Mouse (Mus musculus) intestine, embryonic 16.5 days (tissue): ENCODE measurements at regions not wholly inside any gene's neighbourhood (a gene's known extent, or its start where the extent isn't known, plus 50 kb on each side); places are given as distances from the start of the nearest gene placed in this dataset.

ENCODE experiments used
- ATAC-seq: fragments of 200-750 bp; cut with Nextera tagmentation; 2 replicates; pipeline ENCODE4 v1.8.0; 2017; ENCODE audit warnings: moderate TSS enrichment, moderate library complexity
- H3K27ac ChIP-seq: fragments of 300-500 bp; sonication (generic); 2 replicates; pipeline ENCODE4 v1.5.1; 2014; ENCODE audit warnings: mild to moderate bottlenecking, low read length
- H3K27me3 ChIP-seq: fragments of 300-500 bp; sonication (generic); replicated peaks from 2 replicates; pipeline ENCODE4 v1.6.1; 2014; ENCODE audit warnings: low read length, control low read depth, mixed read lengths; ENCODE audit not compliant: control insufficient read depth, insufficient read depth
- H3K36me3 ChIP-seq: fragments of 300-500 bp; sonication (generic); 2 replicates; pipeline ENCODE4 v1.6.1; 2014; ENCODE audit warnings: low read length, control low read depth; ENCODE audit not compliant: control insufficient read depth, insufficient read depth
- H3K4me1 ChIP-seq: fragments of 300-500 bp; sonication (generic); 2 replicates; pipeline ENCODE4 v1.6.1; 2014; ENCODE audit warnings: low read length, control low read depth, mixed read lengths; ENCODE audit not compliant: control insufficient read depth, insufficient read depth
- H3K4me2 ChIP-seq: fragments of 300-500 bp; sonication (generic); 2 replicates; pipeline ENCODE4 v1.6.1; 2014; ENCODE audit warnings: low read depth, low read length, control low read depth
- H3K4me3 ChIP-seq: fragments of 300-500 bp; sonication (generic); 2 replicates; pipeline ENCODE4 v1.5.1; 2014; ENCODE audit warnings: mild to moderate bottlenecking, low read length
- H3K9ac ChIP-seq: fragments of 300-500 bp; sonication (generic); 2 replicates; pipeline ENCODE4 v1.6.1; 2014; ENCODE audit warnings: low read depth, low read length
- H3K9me3 ChIP-seq: fragments of 300-500 bp; sonication (generic); 2 replicates; pipeline ENCODE4 v1.6.1; 2016; ENCODE audit warnings: low read length, control low read depth; ENCODE audit not compliant: control insufficient read depth
- WGBS: fragments of 180-500 bp; shearing (Covaris S2); extraction: QIAGEN DNeasy Blood & Tissue Kit; methylation state at CpG from one replicate; pipeline ENCODE4 v1.1.7; 2014; 5-methylcytosine and 5-hydroxymethylcytosine counted together

DNA sequence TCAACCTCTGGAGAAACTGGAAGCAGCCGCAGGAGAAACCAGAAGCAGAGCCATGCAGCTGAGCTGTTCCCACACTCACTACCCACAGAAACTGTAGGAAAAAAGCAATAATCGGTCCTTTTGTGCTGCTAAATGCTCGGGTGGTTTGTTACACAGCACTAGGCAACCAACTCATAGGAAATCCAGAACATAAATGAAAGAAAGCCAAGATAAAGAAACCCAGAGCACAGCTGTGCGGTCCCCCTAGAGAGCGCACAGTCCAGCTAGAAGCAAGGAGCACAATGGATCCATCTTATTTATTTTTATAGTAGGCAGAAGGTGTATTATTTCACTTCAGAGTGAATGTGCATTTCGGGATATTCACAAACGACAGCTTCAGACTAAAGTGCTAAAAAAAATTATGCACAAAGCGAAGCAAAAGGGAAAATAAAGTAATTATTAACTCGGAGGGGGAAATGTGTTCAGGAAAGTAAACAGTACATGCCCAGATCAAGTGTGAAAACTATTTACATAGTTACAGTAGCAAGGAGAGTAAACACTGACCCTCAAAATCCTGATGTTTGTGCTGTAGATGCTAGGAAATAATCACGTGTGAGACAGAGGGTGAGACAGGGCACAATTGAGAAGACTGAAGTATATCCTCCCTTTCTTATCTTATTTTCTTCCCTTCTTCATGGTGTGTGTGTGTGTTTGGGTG lies 204.4 kb upstream of the Noct start:
- 54% methylated on average over 10 of the region's 10 CpGs for WGBS
- Histone ChIP-seq H3K36me3 (no peaks in the 10 kb centered on the region), H3K9ac (no peak overlapping the region), H3K4me1 (no peaks in the 10 kb centered on the region), H3K27me3 (no peaks in the 10 kb centered on the region), H3K4me3 (no peak overlapping the region), H3K4me2 (no peak overlapping the region), H3K27ac (no peak overlapping the region), H3K9me3 (no peaks in the 10 kb centered on the region)
- ATAC-seq: peak; percentile 52

DNA sequence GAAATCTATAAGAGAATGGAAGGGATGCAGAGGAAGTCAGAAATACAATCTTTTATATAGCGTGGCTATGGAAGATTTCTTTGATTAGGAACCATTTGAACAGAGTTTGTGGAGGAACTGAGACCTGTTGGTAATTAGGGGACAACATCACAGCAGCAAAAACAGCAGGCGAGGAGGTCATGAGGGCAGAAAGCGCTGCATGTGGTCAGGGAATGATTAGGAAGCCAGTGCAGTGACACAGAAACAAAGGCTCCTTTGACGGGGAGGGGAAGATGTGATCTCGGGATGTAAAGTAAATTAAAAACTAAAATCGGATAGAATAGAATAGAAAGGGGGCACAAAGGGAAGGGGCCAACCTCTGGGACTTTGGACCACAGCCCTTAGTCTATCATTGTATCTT lies 199.6 kb upstream of the Noct start:
- Histone ChIP-seq H3K4me2 (no peak overlapping the region), H3K27me3 (no peaks in the 10 kb centered on the region), H3K4me3 (no peak overlapping the region), H3K9ac (no peak overlapping the region), H3K4me1 (no peaks in the 10 kb centered on the region), H3K9me3 (no peaks in the 10 kb centered on the region), H3K36me3 (no peaks in the 10 kb centered on the region), H3K27ac (no peak overlapping the region)
- 58% methylated on average over 6 of the region's 6 CpGs for WGBS
- ATAC-seq: no peak

DNA sequence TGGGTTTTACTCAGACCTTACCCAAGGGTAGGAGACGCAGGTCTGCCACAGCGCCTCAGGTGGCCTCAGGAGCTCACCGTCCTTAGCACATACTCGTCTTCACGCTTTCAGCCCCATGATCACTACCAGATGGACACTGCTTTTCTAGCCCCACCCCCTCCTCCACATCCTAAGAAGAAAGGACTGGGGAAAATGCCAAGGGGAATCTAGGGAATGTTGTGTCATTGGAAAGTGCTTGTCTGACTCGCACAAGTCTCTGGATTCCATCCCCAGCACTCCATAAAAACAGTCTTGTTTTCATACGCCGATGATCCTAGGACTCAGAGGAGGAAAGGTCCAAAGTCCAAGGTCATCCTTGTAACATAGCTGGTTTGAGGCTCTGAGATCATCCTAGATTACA lies 192.4 kb upstream of the Noct start:
- H3K36me3 ChIP-seq: no peaks in the 10 kb centered on the region
- WGBS: 70% methylated on average over 8 of the region's 8 CpGs
- H3K4me1 ChIP-seq: no peaks in the 10 kb centered on the region
- H3K27ac ChIP-seq: no peak overlapping the region
- no peak overlapping the region for H3K9ac ChIP-seq
- no peak for ATAC-seq
- no peaks in the 10 kb centered on the region for H3K27me3 ChIP-seq
- no peak overlapping the region for H3K4me2 ChIP-seq
- no peaks in the 10 kb centered on the region for H3K9me3 ChIP-seq
- no peak overlapping the region for H3K4me3 ChIP-seq

DNA sequence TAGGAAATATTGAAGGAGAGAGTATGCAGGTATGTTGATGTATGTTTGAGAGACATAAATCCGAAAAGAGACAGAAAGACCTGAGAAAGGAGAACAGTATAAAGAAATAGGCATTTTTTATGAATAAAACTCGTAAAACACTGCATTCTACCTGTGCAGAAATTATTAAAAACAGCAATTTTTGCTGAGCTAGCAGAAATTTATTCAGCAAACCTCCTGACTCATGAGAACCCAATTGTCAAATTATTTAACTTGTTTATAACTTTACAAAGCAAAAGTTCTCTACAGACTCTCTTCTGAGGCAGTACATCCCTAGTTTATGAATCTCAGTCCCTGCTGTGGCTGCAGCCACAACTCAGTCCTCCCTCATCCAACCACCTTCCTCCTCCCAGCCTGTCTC lies 191.0 kb upstream of the Noct start:
- Histone ChIP-seq H3K27me3 (no peaks in the 10 kb centered on the region), H3K4me2 (no peak overlapping the region), H3K9ac (no peak overlapping the region), H3K4me3 (no peak overlapping the region), H3K9me3 (no peaks in the 10 kb centered on the region), H3K36me3 (no peaks in the 10 kb centered on the region), H3K4me1 (no peaks in the 10 kb centered on the region), H3K27ac (no peak overlapping the region)
- no peak for ATAC-seq
- WGBS: 84% methylated on average over 2 of the region's 2 CpGs

DNA sequence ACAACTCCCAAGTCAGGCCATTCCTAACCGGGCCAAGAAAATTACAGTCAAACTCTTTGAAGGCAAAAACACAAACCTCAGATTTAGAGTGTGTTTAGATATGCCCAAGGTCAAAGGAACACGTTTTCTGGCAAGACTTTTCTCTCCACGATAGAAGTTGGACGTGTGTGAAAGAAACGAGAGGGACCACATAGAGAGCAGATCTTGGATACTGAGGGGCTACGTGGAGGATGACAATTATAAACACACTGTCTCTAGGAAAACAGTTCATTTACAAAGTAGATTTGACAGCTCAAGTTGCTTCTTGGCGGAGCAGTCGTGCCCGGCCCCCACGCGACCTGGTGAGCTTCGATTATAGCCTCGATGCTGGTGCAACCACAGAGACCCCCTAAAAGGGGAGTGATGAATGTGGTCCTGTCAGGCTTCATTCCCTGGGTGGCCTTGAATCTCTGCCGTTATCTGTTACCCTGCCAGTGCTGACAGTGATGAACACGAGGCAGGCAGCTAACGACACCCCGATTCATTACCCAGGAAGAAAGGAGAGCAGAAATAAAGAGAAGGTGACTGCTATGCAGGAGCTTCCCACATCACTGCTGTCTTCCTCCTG lies 187.4 kb upstream of the Noct start:
- no peak overlapping the region for H3K4me2 ChIP-seq
- WGBS: 42% methylated on average over 17 of the region's 17 CpGs
- H3K27me3 ChIP-seq: no peaks in the 10 kb centered on the region
- H3K9ac ChIP-seq: no peak overlapping the region
- H3K4me1 ChIP-seq: no peaks in the 10 kb centered on the region
- no peaks in the 10 kb centered on the region for H3K9me3 ChIP-seq
- H3K27ac ChIP-seq: no peak overlapping the region
- no peaks in the 10 kb centered on the region for H3K36me3 ChIP-seq
- ATAC-seq: no peak
- no peak overlapping the region for H3K4me3 ChIP-seq

DNA sequence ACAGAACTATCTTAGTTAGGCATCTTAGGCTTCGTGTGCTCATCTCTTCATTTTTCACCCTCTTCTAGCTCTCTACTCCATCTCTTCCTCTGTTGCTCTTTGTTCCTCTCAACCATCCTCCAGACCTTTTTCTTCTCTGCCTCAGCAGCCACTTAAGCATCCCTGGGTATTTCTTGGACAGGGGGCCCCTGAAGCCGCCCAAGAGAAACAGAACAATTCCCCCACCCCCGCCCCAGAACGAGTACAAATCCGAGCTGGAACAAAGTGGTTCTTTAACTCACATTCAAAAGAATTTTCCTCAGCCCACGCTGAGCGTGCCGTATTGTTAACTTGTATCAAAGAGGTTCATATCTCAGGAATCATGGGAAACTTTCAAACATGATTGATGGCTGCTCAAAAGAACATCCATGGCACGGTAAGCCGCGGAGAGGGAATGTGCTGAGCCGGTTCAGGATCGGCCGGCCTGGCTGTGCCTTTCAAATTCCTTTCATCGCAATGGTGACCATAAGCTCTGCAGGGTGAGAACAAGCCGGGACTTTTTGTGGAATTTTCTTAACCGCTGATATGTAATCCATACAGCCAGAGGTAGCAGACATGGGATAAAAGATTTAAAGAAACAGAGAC lies 181.9 kb upstream of the Noct start:
- Histone ChIP-seq H3K27me3 (no peaks in the 10 kb centered on the region), H3K27ac (no peak overlapping the region), H3K4me2 (no peak overlapping the region), H3K4me1 (no peaks in the 10 kb centered on the region), H3K9ac (no peak overlapping the region), H3K9me3 (no peaks in the 10 kb centered on the region), H3K4me3 (no peak overlapping the region), H3K36me3 (no peaks in the 10 kb centered on the region)
- 66% methylated on average over 17 of the region's 17 CpGs for WGBS
- ATAC-seq: no peak

DNA sequence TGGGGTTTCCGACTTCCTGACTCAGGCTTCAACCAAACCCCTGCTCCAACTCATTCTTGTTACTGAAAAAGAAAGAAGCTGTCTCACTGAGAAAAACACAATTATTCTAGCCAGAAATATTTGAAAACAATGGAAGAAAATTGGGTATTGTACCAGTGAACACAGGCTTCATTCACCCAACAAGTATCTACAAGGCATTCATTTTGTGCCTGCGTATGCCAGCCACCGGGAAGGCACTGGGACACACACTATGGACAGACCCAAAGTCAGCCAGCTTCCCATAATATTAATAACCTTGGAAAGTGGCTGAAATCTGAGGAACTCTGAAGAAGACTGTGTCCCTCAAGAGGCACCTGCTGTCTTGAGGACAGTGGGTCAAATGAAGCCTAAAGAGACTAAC lies 175.5 kb upstream of the Noct start:
- 0 out of 2 replicates have a peak, but pooled peaks cover 3% of the 10 kb centered on the region for H3K9me3 ChIP-seq
- H3K36me3 ChIP-seq: no peaks in the 10 kb centered on the region
- H3K27me3 ChIP-seq: no peaks in the 10 kb centered on the region
- ATAC-seq: no peak
- no peak overlapping the region for H3K4me2 ChIP-seq
- no peaks in the 10 kb centered on the region for H3K4me1 ChIP-seq
- WGBS: 92% methylated on average over 3 of the region's 3 CpGs
- H3K27ac ChIP-seq: no peak overlapping the region
- no peak overlapping the region for H3K4me3 ChIP-seq
- H3K9ac ChIP-seq: no peak overlapping the region

DNA sequence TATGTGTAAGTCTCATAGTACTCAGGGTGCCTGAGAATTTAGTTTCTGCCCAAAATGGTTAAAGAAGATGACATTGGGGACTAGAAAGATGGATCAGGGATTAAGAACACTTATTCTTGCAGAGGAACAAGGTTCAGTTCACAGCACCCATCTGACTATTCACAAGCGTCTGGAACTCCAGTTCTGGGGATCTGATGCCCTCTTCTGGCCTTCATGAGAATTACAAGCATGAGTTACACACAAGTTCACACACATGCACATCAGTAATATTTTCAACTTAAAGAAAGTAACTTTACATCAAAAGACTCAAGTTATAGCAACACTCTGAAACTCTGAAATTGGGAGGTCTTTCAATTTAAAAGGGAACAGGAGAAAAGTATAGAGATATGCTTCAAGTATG lies 174.1 kb upstream of the Noct start:
- Histone ChIP-seq H3K9ac (no peak overlapping the region), H3K36me3 (no peaks in the 10 kb centered on the region), H3K27ac (no peak overlapping the region), H3K27me3 (no peaks in the 10 kb centered on the region), H3K4me2 (no peak overlapping the region), H3K9me3 (0 out of 2 replicates have a peak, but pooled peaks cover 3% of the 10 kb centered on the region), H3K4me3 (no peak overlapping the region), H3K4me1 (no peaks in the 10 kb centered on the region)
- 93% methylated on average over 1 of the region's 1 CpGs for WGBS
- ATAC-seq: no peak

DNA sequence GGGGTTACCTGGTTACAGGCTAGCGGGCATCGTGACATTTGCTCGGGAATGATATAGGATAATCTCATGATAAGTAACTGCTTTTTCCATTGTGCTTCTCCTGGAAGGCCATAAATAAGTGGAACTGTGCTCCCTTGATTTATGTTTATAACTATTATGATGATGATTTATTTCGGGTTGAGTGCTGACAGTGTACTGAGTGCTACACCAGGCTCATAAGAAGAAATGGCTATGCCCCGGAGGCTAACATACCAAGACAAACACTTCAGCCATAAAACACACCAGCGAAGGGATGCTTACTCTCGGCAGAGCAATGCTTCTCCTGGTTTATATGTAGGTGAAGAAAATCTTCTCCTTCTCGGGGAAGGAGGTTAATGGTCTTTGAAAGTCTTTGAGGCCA lies 169.2 kb upstream of the Noct start:
- Histone ChIP-seq H3K9me3 (0 out of 2 replicates have a peak, but pooled peaks cover 2% of the 10 kb centered on the region), H3K36me3 (no peaks in the 10 kb centered on the region), H3K4me1 (no peaks in the 10 kb centered on the region), H3K27me3 (no peaks in the 10 kb centered on the region), H3K4me2 (no peak overlapping the region), H3K9ac (no peak overlapping the region), H3K27ac (no peak overlapping the region), H3K4me3 (no peak overlapping the region)
- WGBS: 48% methylated on average over 8 of the region's 8 CpGs
- no peak for ATAC-seq
